ENCODE assay signal across 15 mouse cellular contexts in the genomic region with DNA sequence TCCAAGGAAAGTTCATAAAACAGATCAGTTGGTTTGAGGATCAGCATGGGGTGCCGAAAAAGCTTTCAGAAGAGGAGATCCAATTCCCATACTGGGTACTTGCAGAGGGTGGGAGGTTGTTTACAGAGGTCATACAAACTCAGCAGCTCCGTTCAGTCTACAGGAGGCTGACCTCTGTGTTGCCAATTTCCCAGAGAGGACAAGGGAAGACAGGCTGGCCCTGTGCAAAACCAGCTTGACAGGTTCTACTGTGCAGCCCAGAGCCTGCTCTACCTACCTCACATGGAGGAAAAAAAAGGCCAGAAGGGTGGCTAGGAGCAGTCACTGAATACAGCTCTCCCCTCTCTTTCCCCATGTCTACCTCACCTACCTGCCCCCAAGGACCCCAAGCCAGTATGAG. TPM values are rescaled to one million over a fixed set of nuclear protein-coding genes. Genes with fewer than 3 reads are reported as not detected.
A peak's percentile ranks its signal among the peaks of the same experiment; 100 is the strongest.
DNase-seq lines count a peak whose midpoint lies in the region; ATAC-seq lines count a peak whose summit lies in the region.
"Had no signal": no experiment of that assay in that cellular context is flagged by ENCODE, and none has a peak within 500 bp of the region (broad histone marks: within the 10 kb centered on the region; RNA-seq: fewer than 3 reads in every experiment).

No protein-coding gene starts in this region.

- no peak overlapping the region for H3K4me2 ChIP-seq in limb, embryonic 15.5 days
- H3K4me2 ChIP-seq in heart, embryonic 11.5 days, result no peak overlapping the region
- H3K4me2 ChIP-seq: hindbrain, embryonic 15.5 days; midbrain, embryonic 15.5 days; neural tube, embryonic 13.5 days had no signal

- H3K9ac ChIP-seq in limb, embryonic 15.5 days, result no peak overlapping the region
- no peak overlapping the region for H3K9ac ChIP-seq in heart, embryonic 11.5 days (ENCODE audit: low read depth, low read length)
- H3K9ac ChIP-seq: hindbrain, embryonic 15.5 days; midbrain, embryonic 15.5 days; neural tube, embryonic 13.5 days had no signal

- no peak for ATAC-seq in limb, embryonic 15.5 days (ENCODE audit: insufficient number of reproducible peaks, low FRiP score, low TSS enrichment, low read depth)
- ATAC-seq in cerebellum, adult (ENCODE audit: insufficient number of reproducible peaks, low FRiP score, low TSS enrichment), result no peak
- ATAC-seq in heart, embryonic 11.5 days (replicated peaks; ENCODE audit: insufficient number of reproducible peaks, low FRiP score, low TSS enrichment), result no peak
- ATAC-seq: midbrain, embryonic 15.5 days had no signal

- H3K36me3 ChIP-seq in limb, embryonic 15.5 days, result peaks cover 20% of the 10 kb centered on the region; the same call in 1 of the 2 replicates
- H3K36me3 ChIP-seq in limb, embryonic 10.5 days, result peaks cover 52% of the 10 kb centered on the region
- no peaks in the 10 kb centered on the region; the same call in none of the 2 replicates for H3K36me3 ChIP-seq in heart, embryonic 11.5 days (ENCODE audit: control insufficient read depth, insufficient read depth, low read length)
- H3K36me3 ChIP-seq: midbrain, embryonic 15.5 days had no signal

- DNase-seq in limb, embryonic 10.5 days (ENCODE audit: low spot score), result no peak
- DNase-seq in kidney, adult 11 months, result peak; percentile 82
- DNase-seq in kidney, postnatal 36 days, result peak; percentile 46 to 70
- peak; percentile 41 to 66 for DNase-seq in lung, postnatal 4 days
- no peak for DNase-seq in embryo, embryonic 11 days
- DNase-seq: cerebellum, adult 9-11 months; gastrocnemius, postnatal 36 days; thymus, postnatal 4 days had no signal

- H3K4me1 ChIP-seq in limb, embryonic 15.5 days, result peaks cover 24% of the 10 kb centered on the region
- H3K4me1 ChIP-seq in limb, embryonic 10.5 days, result peaks cover 6% of the 10 kb centered on the region
- H3K4me1 ChIP-seq in heart, embryonic 11.5 days (ENCODE audit: control insufficient read depth, insufficient read depth, low read length), result peaks cover 26% of the 10 kb centered on the region

- no peaks in the 10 kb centered on the region for H3K9me3 ChIP-seq in limb, embryonic 15.5 days
- H3K9me3 ChIP-seq in limb, embryonic 10.5 days (replicated peaks), result no peaks in the 10 kb centered on the region
- no peaks in the 10 kb centered on the region for H3K9me3 ChIP-seq in heart, embryonic 11.5 days (replicated peaks; ENCODE audit: control insufficient read depth, low read length)
- H3K9me3 ChIP-seq: hindbrain, embryonic 15.5 days; midbrain, embryonic 15.5 days; neural tube, embryonic 13.5 days had no signal

- peak overlapping the region; percentile 27; the same call in 1 of the 2 replicates for H3K27ac ChIP-seq in limb, embryonic 15.5 days
- no peak overlapping the region; the same call in 1 of the 2 replicates for H3K27ac ChIP-seq in limb, embryonic 10.5 days
- H3K27ac ChIP-seq in heart, embryonic 11.5 days (ENCODE audit: low read depth, low read length), result no peak overlapping the region
- H3K27ac ChIP-seq: hindbrain, embryonic 15.5 days; macrophage; midbrain, embryonic 15.5 days; neural tube, embryonic 13.5 days had no signal

- WGBS in limb, embryonic 15.5 days, result 59% methylated on average over 2 of the region's 2 CpGs
- 84% methylated on average over 2 of the region's 2 CpGs for WGBS in limb, embryonic 10.5 days
- WGBS in heart, embryonic 11.5 days (ENCODE audit: insufficient replicate concordance), result 80% methylated on average over 2 of the region's 2 CpGs

- H3K27me3 ChIP-seq in limb, embryonic 15.5 days, result no peaks in the 10 kb centered on the region
- no peaks in the 10 kb centered on the region for H3K27me3 ChIP-seq in limb, embryonic 10.5 days (ENCODE audit: low read depth, poor library complexity, severe bottlenecking)
- H3K27me3 ChIP-seq in heart, embryonic 11.5 days (ENCODE audit: control insufficient read depth, insufficient read depth, low read length), result no peaks in the 10 kb centered on the region
- H3K27me3 ChIP-seq: hindbrain, embryonic 15.5 days; midbrain, embryonic 15.5 days; neural tube, embryonic 13.5 days had no signal

- no peak overlapping the region for H3K4me3 ChIP-seq in limb, embryonic 15.5 days
- no peak overlapping the region for H3K4me3 ChIP-seq in limb, embryonic 10.5 days
- no peak overlapping the region for H3K4me3 ChIP-seq in heart, embryonic 11.5 days (ENCODE audit: low read depth, low read length)
- H3K4me3 ChIP-seq: hindbrain, embryonic 15.5 days; midbrain, embryonic 15.5 days; neural tube, embryonic 13.5 days had no signal

RNA-seq across cellular contexts. Expression of a gene that starts 7.6 kb away (rescaled TPM):
- polyA plus RNA-seq in limb, embryonic 15.5 days (2015; fragmentation: Nextera tagmentation; extraction: Ambion mirVana), result 41.1 and 46.4 TPM in 2 replicates
- 50.1 and 53.4 TPM in 2 replicates for polyA plus RNA-seq in limb, embryonic 10.5 days (2016; fragmentation: Nextera tagmentation; extraction: Ambion mirVana)
- 34.5 and 35.0 TPM in 2 replicates for polyA plus RNA-seq in heart, embryonic 11.5 days (2014; fragmentation: Nextera tagmentation; extraction: Ambion mirVana)

RNA-seq across cellular contexts. Expression of a gene that starts 48.7 kb away (rescaled TPM):
- polyA plus RNA-seq in limb, embryonic 15.5 days (2015; fragmentation: Nextera tagmentation; extraction: Ambion mirVana), result 24.8 and 26.0 TPM in 2 replicates
- 47.0 and 48.5 TPM in 2 replicates for polyA plus RNA-seq in limb, embryonic 10.5 days (2016; fragmentation: Nextera tagmentation; extraction: Ambion mirVana)
- polyA plus RNA-seq in heart, embryonic 11.5 days (2014; fragmentation: Nextera tagmentation; extraction: Ambion mirVana), result 11.9 and 26.6 TPM in 2 replicates

Comparison
In these comparisons a context has a peak if more than half of its experiments do, and no peak if none do; other contexts are left out.
1. DNase-seq: peak in kidney, adult 11 months (single experiment), kidney, postnatal 36 days (2 of 2) and lung, postnatal 4 days (2 of 2); none in limb, embryonic 10.5 days (single experiment) and embryo, embryonic 11 days (single experiment).